Mouse (Mus musculus) WW6 (cell line): ENCODE data around the gene Slc15a2.

ENCODE experiments used
- DNase-seq: peaks from one replicate; pipeline ENCODE4 v3.0.0-alpha.2; 2013; ENCODE audit warnings: low read depth, low spot score

The Slc15a2 gene

GRCm38 (mm10) chr16:36784594-36785313, at the start of gene Slc15a2:
Slc15a2 (minus strand) TSS chr16:36784962.
- DNase-seq = no peak

GRCm38 (mm10) chr16:36828820-36829219, 44.1 kb upstream of the Slc15a2 start:
- DNase-seq = no peak

GRCm38 (mm10) chr16:36828054-36828786, 43.5 kb upstream of the Slc15a2 start, which contains the start of gene Iqcb1:
Iqcb1 (plus strand) TSS chr16:36828385.
- peak; percentile 50 for DNase-seq

GRCm38 (mm10) chr16:36827611-36828053, 42.9 kb upstream of the Slc15a2 start:
- no peak for DNase-seq

GRCm38 (mm10) chr16:36821474-36821873, 36.7 kb upstream of the Slc15a2 start:
- DNase-seq = peak; percentile 58

GRCm38 (mm10) chr16:36820747-36821146, 36.0 kb upstream of the Slc15a2 start:
- DNase-seq = no peak

- no peak for DNase-seq
Measured at GRCm38 (mm10) chr16:36820016-36820415, 35.3 kb upstream of the Slc15a2 start.

GRCm38 (mm10) chr16:36817321-36817926, 32.7 kb upstream of the Slc15a2 start:
- DNase-seq = peak; percentile 39

GRCm38 (mm10) chr16:36816916-36817315, 32.2 kb upstream of the Slc15a2 start:
- DNase-seq = no peak

GRCm38 (mm10) chr16:36813680-36814079, 28.9 kb upstream of the Slc15a2 start:
- no peak for DNase-seq

- no peak for DNase-seq
Measured at GRCm38 (mm10) chr16:36808616-36809015, 23.9 kb upstream of the Slc15a2 start.

GRCm38 (mm10) chr16:36802361-36802760, 17.6 kb upstream of the Slc15a2 start:
- DNase-seq = no peak

- DNase-seq = no peak
Measured at GRCm38 (mm10) chr16:36798334-36798733, 13.6 kb upstream of the Slc15a2 start.

- DNase-seq = no peak
Measured at GRCm38 (mm10) chr16:36794976-36795375, 10.2 kb upstream of the Slc15a2 start.

- no peak for DNase-seq
Measured at GRCm38 (mm10) chr16:36790166-36790565, 5.4 kb upstream of the Slc15a2 start.

GRCm38 (mm10) chr16:36786466-36786865, 1.7 kb upstream of the Slc15a2 start:
- DNase-seq = no peak

GRCm38 (mm10) chr16:36784146-36784545, 616 bp downstream of the Slc15a2 start:
- no peak for DNase-seq

- DNase-seq = no peak
Measured at GRCm38 (mm10) chr16:36775658-36776057, 9.1 kb downstream of the Slc15a2 start.

- no peak for DNase-seq
Measured at GRCm38 (mm10) chr16:36772996-36773395, 11.8 kb downstream of the Slc15a2 start.

- DNase-seq = no peak
Measured at GRCm38 (mm10) chr16:36771703-36772102, 13.1 kb downstream of the Slc15a2 start.

GRCm38 (mm10) chr16:36771244-36771643, 13.5 kb downstream of the Slc15a2 start:
- no peak for DNase-seq

GRCm38 (mm10) chr16:36770830-36771229, 13.9 kb downstream of the Slc15a2 start:
- no peak for DNase-seq
